Mouse (Mus musculus) G1E (cell line): Measurements from ENCODE around the gene Tada2a.

Source experiments
- CTCF ChIP-seq: IDR thresholded peaks from 2 replicates; pipeline ENCODE4 v1.5.1; 2012; ENCODE audit warnings: low read depth, low read length, inconsistent platforms, mixed read lengths
- GATA1 ChIP-seq: IDR thresholded peaks from 2 replicates; pipeline ENCODE4 v1.6.1; 2012; ENCODE audit warnings: borderline replicate concordance, low read length, inconsistent platforms, mixed read lengths
- GATA2 ChIP-seq: IDR thresholded peaks from 2 replicates; pipeline ENCODE4 v1.6.1; 2012; ENCODE audit warnings: low read depth, low read length, inconsistent platforms, borderline replicate concordance
- POLR2AphosphoS5 ChIP-seq: IDR thresholded peaks from 2 replicates; pipeline ENCODE4 v1.6.1; 2012; ENCODE audit warnings: low read depth, low read length, inconsistent platforms; ENCODE audit not compliant: insufficient replicate concordance
- TAL1 ChIP-seq: conservative IDR thresholded peaks from 2 replicates; pipeline ENCODE4 v1.6.1; 2012; ENCODE audit warnings: low read depth, low read length, inconsistent platforms, mixed read lengths

GRCm38 (mm10) chr11:84129799-84130185 is 392 bp upstream of the Tada2a start:
- no peak for TF ChIP-seq CTCF
- no peak for TF ChIP-seq POLR2AphosphoS5
- TF ChIP-seq TAL1 = no peak
- no peak for TF ChIP-seq GATA2
- no peak for TF ChIP-seq GATA1
